Mouse (Mus musculus) cerebellum, adult 11 months (tissue): ENCODE results near the gene Gm4565.
"Not testable (repeated sequence)": the region's sequence is repeated elsewhere in the genome, so short reads cannot be mapped to it uniquely, and the experiment has no call there.

ENCODE experiments used
- DNase-seq: peaks from one replicate; pipeline ENCODE4 v3.0.0; 2022

The Gm4565 gene

GRCm38 (mm10) chr7:22588027-22588426 is at the start of gene Gm4565:
Gene Gm4565, minus strand, starts transcription at chr7:22588127.
- not testable (repeated sequence) for DNase-seq

- DNase-seq: not testable (repeated sequence)
These were observed 22.7 kb downstream of the Gm4565 start, which contains the start of gene Gm4201 for GRCm38 (mm10) chr7:22565243-22565642. Gene Gm4201, minus strand, starts transcription at chr7:22565343.

GRCm38 (mm10) chr7:22534787-22535186 is 53.1 kb downstream of the Gm4565 start, which contains the start of gene Gm8677:
Gene Gm8677, minus strand, starts transcription at chr7:22534887.
- not testable (repeated sequence) for DNase-seq
